Mouse (Mus musculus): ENCODE data around the gene Ezr. TPM values are rescaled to one million over a fixed set of nuclear protein-coding genes. Genes with fewer than 3 reads are reported as not detected.
"Not testable (repeated sequence)": the region's sequence is repeated elsewhere in the genome, so short reads cannot be mapped to it uniquely, and the experiment has no call there.

Ezr gene
- polyA plus RNA-seq, 1 experiment from 2014 or later: 281 TPM

GRCm38 (mm10) chr17:6696521-6696920 is 86.1 kb downstream of the Ezr start:
- not testable (repeated sequence) for H3K4me1 ChIP-seq (ENCODE audit: control insufficient read depth, insufficient read depth, low read length); H3K9ac ChIP-seq (ENCODE audit: low read depth, low read length)
- ATAC-seq: peak; percentile 25; the same call in 1 of the 2 replicates

GRCm38 (mm10) chr17:6695712-6696111 is 86.9 kb downstream of the Ezr start:
- not testable (repeated sequence) for H3K4me3 ChIP-seq (ENCODE audit: low read length); H3K4me2 ChIP-seq (ENCODE audit: low read depth, low read length); ATAC-seq; H3K27me3 ChIP-seq (replicated peaks; ENCODE audit: control insufficient read depth, insufficient read depth, low read length); H3K9ac ChIP-seq (ENCODE audit: low read depth, low read length); H3K9me3 ChIP-seq (ENCODE audit: control insufficient read depth, low read length); H3K4me1 ChIP-seq (ENCODE audit: control insufficient read depth, insufficient read depth, low read length); H3K27ac ChIP-seq (ENCODE audit: low read length); H3K36me3 ChIP-seq (ENCODE audit: control insufficient read depth, insufficient read depth, low read length)
- 78% methylated on average over 9 of the region's 9 CpGs for WGBS

More at GRCm38 (mm10) chr17:6696521-6696920, 86.1 kb downstream of the Ezr start:
- H3K4me3 ChIP-seq (ENCODE audit: low read length); H3K9me3 ChIP-seq (ENCODE audit: control insufficient read depth, low read length); H3K27me3 ChIP-seq (replicated peaks; ENCODE audit: control insufficient read depth, insufficient read depth, low read length); H3K36me3 ChIP-seq (ENCODE audit: control insufficient read depth, insufficient read depth, low read length); H3K27ac ChIP-seq (ENCODE audit: low read length); H3K4me2 ChIP-seq (ENCODE audit: low read depth, low read length): not testable (repeated sequence)
- WGBS: 61% methylated on average over 8 of the region's 8 CpGs

GRCm38 (mm10) chr17:6691596-6691995 is 91.0 kb downstream of the Ezr start:
- H3K4me1 ChIP-seq (ENCODE audit: control insufficient read depth, insufficient read depth, low read length); H3K4me2 ChIP-seq (ENCODE audit: low read depth, low read length); H3K4me3 ChIP-seq (ENCODE audit: low read length); H3K9me3 ChIP-seq (ENCODE audit: control insufficient read depth, low read length); H3K36me3 ChIP-seq (ENCODE audit: control insufficient read depth, insufficient read depth, low read length); ATAC-seq; H3K9ac ChIP-seq (ENCODE audit: low read depth, low read length); H3K27me3 ChIP-seq (replicated peaks; ENCODE audit: control insufficient read depth, insufficient read depth, low read length); H3K27ac ChIP-seq (ENCODE audit: low read length): not testable (repeated sequence)
- WGBS: 11% methylated on average over 2 of the region's 2 CpGs

GRCm38 (mm10) chr17:6689344-6689743 is 93.2 kb downstream of the Ezr start:
- H3K27me3 ChIP-seq (replicated peaks; ENCODE audit: control insufficient read depth, insufficient read depth, low read length); H3K4me2 ChIP-seq (ENCODE audit: low read depth, low read length); H3K36me3 ChIP-seq (ENCODE audit: control insufficient read depth, insufficient read depth, low read length); H3K4me3 ChIP-seq (ENCODE audit: low read length); H3K9me3 ChIP-seq (ENCODE audit: control insufficient read depth, low read length); ATAC-seq; H3K9ac ChIP-seq (ENCODE audit: low read depth, low read length); H3K4me1 ChIP-seq (ENCODE audit: control insufficient read depth, insufficient read depth, low read length); H3K27ac ChIP-seq (ENCODE audit: low read length): not testable (repeated sequence)
- WGBS: 88% methylated on average over 3 of the region's 4 CpGs

Other genes with a start within 250 kb of the Ezr start
- 29.8 and 33.1 TPM in 2 replicates for gene Dynlt1c, start 181.1 kb downstream of the Ezr start, polyA plus RNA-seq (2015; fragmentation: Nextera tagmentation; extraction: Ambion mirVana)
- gene Dynlt1f, start 126.9 kb downstream of the Ezr start, polyA plus RNA-seq (2015; fragmentation: Nextera tagmentation; extraction: Ambion mirVana): 239 and 250 TPM in 2 replicates
- 3.9 and 4.5 TPM in 2 replicates for gene Sytl3, start 123.7 kb downstream of the Ezr start, polyA plus RNA-seq (2015; fragmentation: Nextera tagmentation; extraction: Ambion mirVana)
- gene Rsph3b, start 165.9 kb upstream of the Ezr start, polyA plus RNA-seq (2015; fragmentation: Nextera tagmentation; extraction: Ambion mirVana): 47.5 and 47.9 TPM in 2 replicates
- 29.7 and 37.8 TPM in 2 replicates for gene Tagap1, start 178.4 kb upstream of the Ezr start, polyA plus RNA-seq (2015; fragmentation: Nextera tagmentation; extraction: Ambion mirVana)
- gene Rnaset2b, start 187.8 kb upstream of the Ezr start, polyA plus RNA-seq (2015; fragmentation: Nextera tagmentation; extraction: Ambion mirVana): 265 and 286 TPM in 2 replicates
- not detected in 2 replicates for gene Gm49721, start 196.1 kb upstream of the Ezr start, polyA plus RNA-seq (2015; fragmentation: Nextera tagmentation; extraction: Ambion mirVana)
- not detected in 2 replicates for gene Gm1604a, start 242.8 kb upstream of the Ezr start, polyA plus RNA-seq (2015; fragmentation: Nextera tagmentation; extraction: Ambion mirVana)

All from intestine, embryonic 16.5 days (tissue).